ENCODE assay signal across 9 mouse cellular contexts in genomic region chr3:19451022-19451421, GRCm38 (mm10).
A peak's percentile ranks its signal among the peaks of the same experiment; 100 is the strongest.
DNase-seq lines count a peak whose midpoint lies in the region; ATAC-seq lines count a peak whose summit lies in the region.
"Had no signal": no experiment of that assay in that cellular context is flagged by ENCODE, and none has a peak within 500 bp of the region (broad histone marks: within the 10 kb centered on the region; RNA-seq: fewer than 3 reads in every experiment).

No protein-coding gene starts in this region.

- H3K9me3 ChIP-seq in intestine, embryonic 16.5 days (ENCODE audit: control insufficient read depth, low read length), result no peaks in the 10 kb centered on the region
- H3K9me3 ChIP-seq: neural tube, embryonic 13.5 days had no signal

- no peaks in the 10 kb centered on the region for H3K27me3 ChIP-seq in intestine, embryonic 16.5 days (replicated peaks; ENCODE audit: control insufficient read depth, insufficient read depth, low read length)
- H3K27me3 ChIP-seq: neural tube, embryonic 13.5 days had no signal

- no peak overlapping the region for H3K4me2 ChIP-seq in intestine, embryonic 16.5 days (ENCODE audit: low read depth, low read length)
- H3K4me2 ChIP-seq: neural tube, embryonic 13.5 days had no signal

- H3K27ac ChIP-seq in intestine, embryonic 16.5 days (ENCODE audit: low read length), result no peak overlapping the region
- H3K27ac ChIP-seq: neural tube, embryonic 13.5 days had no signal

- DNase-seq in urinary bladder, adult 18-20 months (ENCODE audit: low spot score in 2 of 2), result peak; percentile 21 to 52
- no peak for DNase-seq in urinary bladder, postnatal 10 days (ENCODE audit: low spot score)
- peak; percentile 23 for DNase-seq in embryo, embryonic 10 days (ENCODE audit: low spot score)
- DNase-seq in naive thymus-derived CD4-positive, alpha-beta T cell, adult 2 months (ENCODE audit: low read depth), result peak; percentile 48
- no peak for DNase-seq in left cerebral cortex, adult 8-10 months (ENCODE audit: low spot score in 2 of 2)
- no peak for DNase-seq in layer of hippocampus, adult 11-12 months (ENCODE audit: low spot score)
- DNase-seq in retina, embryonic 14.5 days (ENCODE audit: low spot score), result no peak

- no peaks in the 10 kb centered on the region for H3K36me3 ChIP-seq in intestine, embryonic 16.5 days (ENCODE audit: control insufficient read depth, insufficient read depth, low read length)
- H3K36me3 ChIP-seq: neural tube, embryonic 13.5 days had no signal

- 31% methylated on average over 3 of the region's 3 CpGs for WGBS in intestine, embryonic 16.5 days

- no peaks in the 10 kb centered on the region for H3K4me1 ChIP-seq in intestine, embryonic 16.5 days (ENCODE audit: control insufficient read depth, insufficient read depth, low read length)
- H3K4me1 ChIP-seq: neural tube, embryonic 13.5 days had no signal

- ATAC-seq in intestine, embryonic 16.5 days, result peak; percentile 67

- no peak overlapping the region for H3K4me3 ChIP-seq in intestine, embryonic 16.5 days (ENCODE audit: low read length)
- H3K4me3 ChIP-seq: neural tube, embryonic 13.5 days had no signal

- no peak overlapping the region for H3K9ac ChIP-seq in intestine, embryonic 16.5 days (ENCODE audit: low read depth, low read length)
- H3K9ac ChIP-seq: neural tube, embryonic 13.5 days had no signal

Comparison
In these comparisons a context has a peak if more than half of its experiments do, and no peak if none do; other contexts are left out.
1. DNase-seq: peak in urinary bladder, adult 18-20 months (2 of 2), embryo, embryonic 10 days (single experiment) and naive thymus-derived CD4-positive, alpha-beta T cell, adult 2 months (single experiment); none in urinary bladder, postnatal 10 days (single experiment), left cerebral cortex, adult 8-10 months (0 of 2), layer of hippocampus, adult 11-12 months (single experiment) and retina, embryonic 14.5 days (single experiment).